Mouse (Mus musculus) heart, adult 2 months (tissue): ENCODE results near the gene Myo6. TPM values are rescaled to one million over a fixed set of nuclear protein-coding genes. Genes with fewer than 3 reads are reported as not detected.

ENCODE experiments used
- DNase-seq, 2 experiments: peaks; one replicate each; pipeline ENCODE4 v3.0.0; 2021
- H3K27ac ChIP-seq: fragments of 200-600 bp; 2 replicates; pipeline ENCODE4 v1.8.1; 2022
- H3K27me3 ChIP-seq: fragments of 200-500 bp; 2 replicates; pipeline ENCODE4 v1.6.1; 2012; ENCODE audit warnings: mild to moderate bottlenecking, low read length, inconsistent platforms, mixed read lengths; ENCODE audit not compliant: control insufficient read depth, insufficient read depth
- H3K36me3 ChIP-seq: fragments of 200-500 bp; 2 replicates; pipeline ENCODE4 v1.6.1; 2012; ENCODE audit warnings: low read length, inconsistent platforms; ENCODE audit not compliant: control insufficient read depth, insufficient read depth
- H3K4me1 ChIP-seq: fragments of 200-500 bp; 2 replicates; pipeline ENCODE4 v1.6.1; 2011; ENCODE audit warnings: low read length; ENCODE audit not compliant: control insufficient read depth, insufficient read depth
- H3K4me3 ChIP-seq: fragments of 200-600 bp; 2 replicates; pipeline ENCODE4 v1.8.1; 2022
- H3K79me2 ChIP-seq: fragments of 200-500 bp; replicated peaks from 2 replicates; pipeline ENCODE4 v1.6.1; 2012; ENCODE audit warnings: mild to moderate bottlenecking, inconsistent platforms, low read length, moderate library complexity, mixed read lengths; ENCODE audit not compliant: control insufficient read depth, insufficient read depth
- H3K9ac ChIP-seq: fragments of 200-500 bp; 2 replicates; pipeline ENCODE4 v1.6.1; 2012; ENCODE audit warnings: low read depth, mild to moderate bottlenecking, control low read depth, inconsistent platforms, low read length, mixed read lengths
- CTCF ChIP-seq: fragments of 200-600 bp; IDR thresholded peaks from 2 replicates; pipeline ENCODE4 v1.8.1; 2022; ENCODE audit warnings: antibody characterized with exemption, mild to moderate bottlenecking, moderate library complexity
- EP300 ChIP-seq: fragments of 200-500 bp; IDR thresholded peaks from 2 replicates; pipeline ENCODE4 v1.6.1; 2011; ENCODE audit warnings: low read depth, low read length, control low read depth; ENCODE audit not compliant: insufficient read depth
- POLR2A ChIP-seq: fragments of 200-500 bp; IDR thresholded peaks from 2 replicates; pipeline ENCODE4 v1.6.1; 2011; ENCODE audit warnings: mild to moderate bottlenecking, low read depth, low read length, control low read depth; ENCODE audit not compliant: insufficient read depth
- WGBS: fragments of 180-500 bp; shearing (Covaris S2); methylation state at CpG from one replicate; pipeline ENCODE4 v1.1.7; 2018; 5-methylcytosine and 5-hydroxymethylcytosine counted together
- intact Hi-C: fragments of 180-260 bp; cut with DNase I; formaldehyde crosslinking; loops from one replicate; pipeline ENCODE4 v1.15.1; 2025
- polyA plus RNA-seq: library from polyadenylated mRNA; depleted of rRNA; stranded (reverse); fragments of >200 nt; gene quantifications from 2 replicates; pipeline ENCODE4 v1.2.3, GENCODE M21; 2012
- total RNA-seq, 2 experiments: library from RNA; stranded (reverse); gene quantifications; 2 replicates each; pipeline ENCODE4 v1.2.3; 2021

Myo6 gene
- total and polyA plus RNA-seq, 3 experiments, result 6.4 to 11.4 (median 10.5) TPM

DNA sequence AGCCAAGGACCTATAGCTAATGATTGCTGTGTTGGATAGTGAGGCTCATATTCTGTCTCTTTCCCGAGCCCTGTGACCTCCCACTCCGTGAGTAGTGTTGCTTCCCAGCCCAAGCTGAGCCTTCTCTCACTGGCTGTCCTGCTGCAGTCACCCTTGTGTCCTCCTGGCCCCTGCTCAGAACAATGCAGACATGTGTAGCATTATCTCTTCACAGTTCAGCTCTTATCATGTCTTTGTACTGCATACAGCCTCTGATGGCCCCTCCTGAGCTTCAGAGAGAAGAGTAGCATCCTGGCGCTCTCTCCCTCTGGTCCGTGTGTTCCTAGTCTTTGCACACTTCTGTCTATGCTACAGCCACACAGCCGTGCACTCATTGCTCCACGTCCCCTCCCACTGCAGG lies 112.9 kb downstream of the Myo6 start:
- intact Hi-C loops, result no loop called here
- no peak for DNase-seq
- no peak for TF ChIP-seq CTCF
- TF ChIP-seq POLR2A, result no peak
- TF ChIP-seq EP300, result no peak
- Histone ChIP-seq H3K27ac (no peak overlapping the region), H3K27me3 (no peaks in the 10 kb centered on the region), H3K9ac (no peak overlapping the region), H3K4me1 (no peaks in the 10 kb centered on the region), H3K79me2 (no peaks in the 10 kb centered on the region), H3K36me3 (no peaks in the 10 kb centered on the region; the same call in none of the 2 replicates), H3K4me3 (no peak overlapping the region)
- WGBS, result 78% methylated on average over 6 of the region's 6 CpGs

- intact Hi-C loops, result no loop called here
- no peak overlapping the region for H3K4me3 ChIP-seq
- H3K36me3 ChIP-seq, result no peaks in the 10 kb centered on the region; the same call in 1 of the 2 replicates
- H3K27me3 ChIP-seq, result no peaks in the 10 kb centered on the region
- no peak for TF ChIP-seq POLR2A
- H3K4me1 ChIP-seq, result no peaks in the 10 kb centered on the region
- WGBS, result 100% methylated on average over 1 of the region's 1 CpGs
- DNase-seq, result no peak
- H3K27ac ChIP-seq, result no peak overlapping the region
- no peaks in the 10 kb centered on the region for H3K79me2 ChIP-seq
- no peak overlapping the region for H3K9ac ChIP-seq
Observed at GRCm38 (mm10) chr9:80280724-80281123, 115.9 kb downstream of the Myo6 start.

DNA sequence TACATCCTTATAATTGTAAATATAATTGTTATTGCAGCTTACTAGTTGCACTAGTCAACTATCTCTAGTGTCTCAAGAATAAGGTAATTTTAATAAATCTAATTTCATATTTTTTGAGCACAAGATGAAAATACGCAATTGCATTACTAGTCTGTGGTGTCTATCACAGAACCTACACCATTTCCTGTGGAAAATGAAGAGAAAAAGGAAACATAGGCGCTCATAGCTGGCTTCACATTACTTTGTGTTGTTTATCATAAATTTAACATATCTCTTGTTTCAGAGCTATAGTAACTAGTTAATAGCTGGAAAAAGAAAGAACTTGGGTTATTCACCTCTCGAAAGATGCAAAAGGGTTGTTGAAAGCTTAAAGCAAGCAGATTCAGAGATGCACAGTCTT lies 117.6 kb downstream of the Myo6 start:
- no peak overlapping the region for H3K9ac ChIP-seq
- H3K4me1 ChIP-seq, result no peaks in the 10 kb centered on the region
- no peak overlapping the region for H3K27ac ChIP-seq
- H3K4me3 ChIP-seq, result no peak overlapping the region
- TF ChIP-seq EP300 (no peak), CTCF (no peak), POLR2A (no peak)
- H3K79me2 ChIP-seq, result no peaks in the 10 kb centered on the region
- H3K27me3 ChIP-seq, result no peaks in the 10 kb centered on the region
- no peaks in the 10 kb centered on the region; the same call in none of the 2 replicates for H3K36me3 ChIP-seq
- DNase-seq, result no peak
- intact Hi-C loops, result no loop called here
- over 99% methylated on average over 3 of the region's 3 CpGs for WGBS

- TF ChIP-seq CTCF, result no peak
- no peak for TF ChIP-seq EP300
- TF ChIP-seq POLR2A, result no peak
- Histone ChIP-seq H3K36me3 (no peaks in the 10 kb centered on the region; the same call in none of the 2 replicates), H3K79me2 (no peaks in the 10 kb centered on the region), H3K27me3 (no peaks in the 10 kb centered on the region), H3K4me1 (no peaks in the 10 kb centered on the region), H3K4me3 (no peak overlapping the region), H3K9ac (no peak overlapping the region), H3K27ac (no peak overlapping the region)
- intact Hi-C loops, result no loop called here
- DNase-seq, result no peak
- WGBS, result 84% methylated on average over 2 of the region's 2 CpGs
Observed at GRCm38 (mm10) chr9:80284539-80285174, 119.8 kb downstream of the Myo6 start.

DNA sequence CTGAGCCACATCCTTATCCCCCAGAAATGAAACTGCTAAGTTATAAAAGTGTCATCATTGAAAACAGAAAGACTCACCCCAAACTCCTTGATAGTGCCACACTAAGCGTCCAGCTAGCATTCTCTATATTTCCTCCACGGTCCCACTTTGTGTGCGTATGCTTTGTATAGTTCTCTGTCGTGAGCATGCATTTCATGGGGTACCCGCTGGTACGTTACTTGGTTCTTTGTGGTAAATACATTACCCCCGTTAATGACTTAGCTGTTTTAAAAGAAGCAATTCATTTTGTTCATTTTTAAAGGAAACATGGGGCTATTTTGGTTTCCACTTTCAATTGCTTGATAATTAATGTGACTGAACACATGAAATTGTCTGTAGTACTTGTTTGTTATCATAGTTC lies 122.0 kb downstream of the Myo6 start:
- no peaks in the 10 kb centered on the region; the same call in none of the 2 replicates for H3K36me3 ChIP-seq
- WGBS, result 93% methylated on average over 7 of the region's 7 CpGs

GRCm38 (mm10) chr9:80293056-80293584 lies 128.3 kb downstream of the Myo6 start:
- no peaks in the 10 kb centered on the region for H3K27me3 ChIP-seq
- intact Hi-C loops, result no loop called here
- no peak overlapping the region for H3K27ac ChIP-seq
- peak; percentile 65 for TF ChIP-seq CTCF
- no peak for TF ChIP-seq POLR2A
- no peaks in the 10 kb centered on the region for H3K36me3 ChIP-seq
- DNase-seq, result no peak
- 61% methylated on average over 2 of the region's 2 CpGs for WGBS
- H3K9ac ChIP-seq, result no peak overlapping the region
- H3K4me1 ChIP-seq, result no peaks in the 10 kb centered on the region
- no peak overlapping the region for H3K4me3 ChIP-seq
- no peaks in the 10 kb centered on the region for H3K79me2 ChIP-seq

More for the DNA sequence above, 122.0 kb downstream of the Myo6 start:
- Histone ChIP-seq H3K27ac (no peak overlapping the region), H3K4me1 (no peaks in the 10 kb centered on the region), H3K79me2 (no peaks in the 10 kb centered on the region), H3K9ac (no peak overlapping the region), H3K27me3 (no peaks in the 10 kb centered on the region), H3K4me3 (no peak overlapping the region)
- no peak for DNase-seq
- intact Hi-C loops, result no loop called here
- TF ChIP-seq EP300, result no peak
- TF ChIP-seq CTCF, result no peak
- no peak for TF ChIP-seq POLR2A
